Mouse (Mus musculus): ENCODE results near the gene Tmprss11f.
"Not testable (repeated sequence)": the region's sequence is repeated elsewhere in the genome, so short reads cannot be mapped to it uniquely, and the experiment has no call there.

DNA sequence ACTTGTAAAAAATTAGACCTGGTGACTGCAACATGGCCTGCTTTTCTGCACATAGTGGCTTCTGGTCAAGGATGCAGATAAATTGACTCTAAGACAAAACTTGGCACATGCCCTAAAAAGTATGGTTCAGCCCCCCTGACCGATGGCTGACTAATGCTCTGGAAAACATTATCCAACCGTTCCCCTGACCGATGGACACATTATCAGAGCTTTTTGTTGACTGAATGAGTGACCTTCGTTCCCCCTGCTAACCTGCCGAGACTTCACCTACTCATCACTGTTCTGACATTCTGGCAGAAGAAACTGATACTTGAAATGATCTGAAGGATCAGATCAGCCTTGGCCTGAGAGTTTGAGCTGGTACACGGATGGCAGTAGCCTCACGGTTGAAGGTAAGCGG is 53.5 kb downstream of the Tmprss11f start:
- TF ChIP-seq CTCF, EP300 (IDR thresholded peaks at IDR 0.05; ENCODE audit: low read depth): not testable (repeated sequence)
